Mouse (Mus musculus): ENCODE measurements around the gene Xrcc1.
A peak's percentile ranks its signal among the peaks of the same experiment; 100 is the strongest.

DNA sequence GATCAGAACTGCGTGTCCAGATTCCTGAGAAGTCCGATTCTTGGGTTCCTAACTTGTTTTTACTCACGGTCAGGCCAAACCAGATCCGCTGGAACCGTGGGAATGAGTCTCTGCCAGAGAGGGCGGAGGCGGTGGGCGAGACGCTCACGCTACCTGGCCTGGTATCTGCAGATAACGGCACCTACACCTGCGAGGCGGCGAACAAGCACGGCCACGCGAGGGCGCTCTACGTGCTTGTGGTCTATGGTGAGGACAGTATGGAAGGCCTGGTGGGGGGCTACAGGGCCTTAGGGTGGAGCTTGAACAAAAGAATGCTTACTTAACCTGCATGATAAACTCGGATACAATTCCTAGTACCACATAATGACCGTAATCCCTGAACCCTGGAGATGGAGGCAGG lies 44.6 kb upstream of the Xrcc1 start:
- TF ChIP-seq CTCF (IDR thresholded peaks at IDR 0.05; ENCODE audit: low read depth, low read length) (peak; percentile 52; the same call in 1 of the 2 replicates), POLR2A (IDR thresholded peaks at IDR 0.05; ENCODE audit: borderline replicate concordance, low read depth, low read length) (no peak)

Data from bone marrow macrophage, adult 2 months (primary cell).